Mouse (Mus musculus): ENCODE results near the gene Rnpep. TPM values are rescaled to one million over a fixed set of nuclear protein-coding genes. Genes with fewer than 3 reads are reported as not detected.

The Rnpep gene
- total and polyA plus RNA-seq, 3 experiments: 72.6 to 118 (median 73.8) TPM

- Histone ChIP-seq H3K9me3 (replicated peaks; ENCODE audit: low read length) (no peaks in the 10 kb centered on the region), H3K36me3 (replicated peaks in 1 of 2; ENCODE audit: control insufficient read depth in 1 of 2, insufficient read depth in 1 of 2, low read length in 1 of 2) (peaks cover 15 to 38% of the 10 kb centered on the region in 2 experiments), H3K79me2 (replicated peaks; ENCODE audit: control insufficient read depth, extremely low read depth, insufficient read depth, poor library complexity, severe bottlenecking) (peaks cover 58% of the 10 kb centered on the region), H3K9ac (ENCODE audit: insufficient read depth, low read depth) (peak overlapping the region; percentile 84), H3K27me3 (replicated peaks) (peaks cover 4% of the 10 kb centered on the region), H3K27ac (ENCODE audit: insufficient read depth, low read depth) (no peak overlapping the region), H3K4me2 (ENCODE audit: insufficient read depth, low read depth, poor library complexity, severe bottlenecking) (peak overlapping the region; percentile 60), H3K4me3 (replicated peaks in 1 of 3; ENCODE audit: low read depth in 2 of 3, low read length in 2 of 3, poor library complexity in 1 of 3) (peak overlapping the region; percentile 91 to 96 (median 94)), H3K4me1 (ENCODE audit: control insufficient read depth in 1 of 2, insufficient read depth in 2 of 2) (peaks cover 6 to 24% of the 10 kb centered on the region in 2 experiments)
- in situ Hi-C loops (cut with MboI; ENCODE audit: low pct_ligation_motif_present, low pct_unique_long_range_greater_than_20kb, low sequenced_read_pairs) (loop anchor here (5.0 kb wide), 1 partner anchor 35 kb away; no protein-coding TSS in a partner anchor), dilution Hi-C loops (cut with MboI; ENCODE audit: extremely low pct_ligation_motif_present, extremely low pct_unique_long_range_greater_than_20kb, low sequenced_read_pairs) (no loop called here)
- DNase-seq (ENCODE audit: extremely low read depth): no peak
- TF ChIP-seq JUN (IDR thresholded peaks at IDR 0.05; ENCODE audit: insufficient read depth, low read depth, low read length): no peak
- TF ChIP-seq JUND (conservative IDR thresholded peaks at IDR 0.05; ENCODE audit: low read depth, low read length): no peak
- TF ChIP-seq ZNF384 (IDR thresholded peaks at IDR 0.05; ENCODE audit: low read depth, low read length): no peak
- TF ChIP-seq GABPA (IDR thresholded peaks at IDR 0.05; ENCODE audit: insufficient replicate concordance, low read depth, low read length): no peak
- no peak for TF ChIP-seq BHLHE40 (IDR thresholded peaks at IDR 0.05; ENCODE audit: low read depth, low read length)
- TF ChIP-seq POLR2A (IDR thresholded peaks at IDR 0.05; ENCODE audit: low read depth, low read length): no peak
- no peak for TF ChIP-seq CHD1 (IDR thresholded peaks at IDR 0.05; ENCODE audit: low read depth, low read length)
- no peak for TF ChIP-seq CHD2 (IDR thresholded peaks at IDR 0.05; ENCODE audit: low read length)
- TF ChIP-seq CTCF (conservative IDR thresholded peaks at IDR 0.05 in 1 of 2, IDR thresholded peaks at IDR 0.05 in 1 of 2; ENCODE audit: low read depth in 2 of 2, low read length in 2 of 2): no peak
- TF ChIP-seq IRF4 (IDR thresholded peaks at IDR 0.05; ENCODE audit: low read depth, low read length): no peak
- no peak for TF ChIP-seq USF2 (conservative IDR thresholded peaks at IDR 0.05; ENCODE audit: low read depth, low read length)
- TF ChIP-seq MEF2A (IDR thresholded peaks at IDR 0.05; ENCODE audit: borderline replicate concordance, low read depth, low read length): no peak
- TF ChIP-seq ZKSCAN1 (IDR thresholded peaks at IDR 0.05; ENCODE audit: borderline replicate concordance, low read depth, low read length): no peak
- no peak for TF ChIP-seq TCF12 (IDR thresholded peaks at IDR 0.05; ENCODE audit: low read depth, low read length)
Observed at GRCm38 (mm10) chr1:135312201-135312600, 28.3 kb upstream of the Rnpep start.

- Histone ChIP-seq H3K36me3 (replicated peaks in 1 of 2; ENCODE audit: control insufficient read depth in 1 of 2, insufficient read depth in 1 of 2, low read length in 1 of 2) (peaks cover 20 to 44% of the 10 kb centered on the region in 2 experiments), H3K9me3 (replicated peaks; ENCODE audit: low read length) (no peaks in the 10 kb centered on the region), H3K4me2 (ENCODE audit: insufficient read depth, low read depth, poor library complexity, severe bottlenecking) (no peak overlapping the region), H3K9ac (ENCODE audit: insufficient read depth, low read depth) (peak overlapping the region; percentile 8; the same call in 1 of the 2 replicates), H3K27me3 (replicated peaks) (peaks cover under 1% of the 10 kb centered on the region), H3K27ac (ENCODE audit: insufficient read depth, low read depth) (no peak overlapping the region), H3K4me1 (ENCODE audit: control insufficient read depth in 1 of 2, insufficient read depth in 2 of 2) (peaks cover 6 to 24% of the 10 kb centered on the region in 2 experiments), H3K79me2 (replicated peaks; ENCODE audit: control insufficient read depth, extremely low read depth, insufficient read depth, poor library complexity, severe bottlenecking) (peaks cover 63% of the 10 kb centered on the region), H3K4me3 (replicated peaks in 1 of 3; ENCODE audit: low read depth in 2 of 3, low read length in 2 of 3, poor library complexity in 1 of 3) (no peak overlapping the region)
- no peak for TF ChIP-seq TCF12 (IDR thresholded peaks at IDR 0.05; ENCODE audit: low read depth, low read length)
- no peak for TF ChIP-seq RCOR1 (conservative IDR thresholded peaks at IDR 0.05; ENCODE audit: low read depth, low read length)
- no peak for TF ChIP-seq ZKSCAN1 (IDR thresholded peaks at IDR 0.05; ENCODE audit: borderline replicate concordance, low read depth, low read length)
- TF ChIP-seq KAT2A (IDR thresholded peaks at IDR 0.05; ENCODE audit: insufficient replicate concordance, low read length): no peak
- no peak for TF ChIP-seq EP300 (IDR thresholded peaks at IDR 0.05; ENCODE audit: low read length)
- TF ChIP-seq JUN (IDR thresholded peaks at IDR 0.05; ENCODE audit: insufficient read depth, low read depth, low read length): no peak
- no peak for TF ChIP-seq SMC3 (IDR thresholded peaks at IDR 0.05; ENCODE audit: low read depth, low read length)
- TF ChIP-seq MAFK (IDR thresholded peaks at IDR 0.05; ENCODE audit: insufficient replicate concordance, low read length): no peak
- no peak for TF ChIP-seq NRF1 (IDR thresholded peaks at IDR 0.05; ENCODE audit: low read depth, low read length)
- TF ChIP-seq MAX (IDR thresholded peaks at IDR 0.05; ENCODE audit: low read length): no peak
- no peak for TF ChIP-seq MYC (IDR thresholded peaks at IDR 0.05; ENCODE audit: low read depth, low read length)
- no peak for TF ChIP-seq ZMIZ1 (IDR thresholded peaks at IDR 0.05; ENCODE audit: low read depth, low read length)
- TF ChIP-seq POLR2A (IDR thresholded peaks at IDR 0.05; ENCODE audit: low read depth, low read length): no peak
- in situ Hi-C loops (cut with MboI; ENCODE audit: low pct_ligation_motif_present, low pct_unique_long_range_greater_than_20kb, low sequenced_read_pairs): loop anchor here (5.0 kb wide), 1 partner anchor 34 kb away; no protein-coding TSS in a partner anchor
- dilution Hi-C loops (cut with MboI; ENCODE audit: extremely low pct_ligation_motif_present, extremely low pct_unique_long_range_greater_than_20kb, low sequenced_read_pairs): no loop called here
- no peak for DNase-seq (ENCODE audit: extremely low read depth)
Observed at GRCm38 (mm10) chr1:135311356-135311755, 27.5 kb upstream of the Rnpep start.

Measured in CH12.LX (cell line).